Mouse (Mus musculus) forebrain, embryonic 13.5 days (tissue): Measurements from ENCODE around the gene Fam234b. TPM values are rescaled to one million over a fixed set of nuclear protein-coding genes. Genes with fewer than 3 reads are reported as not detected.

ENCODE experiments used
- ATAC-seq: fragments of 200-750 bp; cut with Nextera tagmentation; 2 replicates; pipeline ENCODE4 v1.8.0; 2017
- H3K27ac ChIP-seq: fragments of 300-500 bp; sonication (generic); 2 replicates; pipeline ENCODE4 v1.5.1; 2015; ENCODE audit warnings: inconsistent platforms, mild to moderate bottlenecking, moderate library complexity
- H3K27me3 ChIP-seq: fragments of 300-500 bp; sonication (generic); 2 replicates; pipeline ENCODE4 v1.6.1; 2015; ENCODE audit warnings: mild to moderate bottlenecking, inconsistent platforms
- H3K36me3 ChIP-seq: fragments of 300-500 bp; sonication (generic); 2 replicates; pipeline ENCODE4 v1.6.1; 2015; ENCODE audit warnings: mild to moderate bottlenecking, inconsistent platforms; ENCODE audit not compliant: poor library complexity, severe bottlenecking
- H3K4me1 ChIP-seq: fragments of 300-500 bp; sonication (generic); 2 replicates; pipeline ENCODE4 v1.6.1; 2015; ENCODE audit warnings: inconsistent platforms
- H3K4me2 ChIP-seq: fragments of 300-500 bp; sonication (generic); 2 replicates; pipeline ENCODE4 v1.6.1; 2015; ENCODE audit warnings: inconsistent platforms, mild to moderate bottlenecking, moderate library complexity
- H3K4me3 ChIP-seq: fragments of 300-500 bp; sonication (generic); 2 replicates; pipeline ENCODE4 v1.5.1; 2015; ENCODE audit warnings: mild to moderate bottlenecking, inconsistent platforms
- H3K9ac ChIP-seq: fragments of 300-500 bp; sonication (generic); 2 replicates; pipeline ENCODE4 v1.6.1; 2015; ENCODE audit warnings: mild to moderate bottlenecking, inconsistent platforms
- H3K9me3 ChIP-seq: fragments of 300-500 bp; sonication (generic); replicated peaks from 2 replicates; pipeline ENCODE4 v1.6.1; 2016; ENCODE audit warnings: inconsistent platforms
- WGBS: fragments of 180-500 bp; shearing (Covaris S2); methylation state at CpG from one replicate; pipeline ENCODE4 v1.1.7; 2015; 5-methylcytosine and 5-hydroxymethylcytosine counted together
- polyA plus RNA-seq: library from polyadenylated mRNA; unstranded; fragments of >200 nt; fragmentation: Nextera tagmentation; extraction: Ambion mirVana; gene quantifications from 2 replicates; pipeline ENCODE4 v1.2.1, GENCODE M21; 2015

Fam234b gene
- polyA plus RNA-seq, 1 experiment from 2014 or later, result 53.4 TPM

GRCm38 (mm10) chr6:135278302-135278701 lies 80.5 kb downstream of the Fam234b start:
- Histone ChIP-seq H3K27ac (no peak overlapping the region), H3K4me3 (no peak overlapping the region), H3K4me1 (no peaks in the 10 kb centered on the region), H3K9ac (no peak overlapping the region), H3K9me3 (no peaks in the 10 kb centered on the region), H3K36me3 (no peaks in the 10 kb centered on the region), H3K27me3 (no peaks in the 10 kb centered on the region), H3K4me2 (no peak overlapping the region)
- 88% methylated on average over 6 of the region's 6 CpGs for WGBS
- ATAC-seq, result no peak

GRCm38 (mm10) chr6:135279286-135279685 lies 81.5 kb downstream of the Fam234b start:
- no peak overlapping the region for H3K4me2 ChIP-seq
- H3K9me3 ChIP-seq, result no peaks in the 10 kb centered on the region
- no peak for ATAC-seq
- H3K27me3 ChIP-seq, result no peaks in the 10 kb centered on the region
- no peaks in the 10 kb centered on the region for H3K4me1 ChIP-seq
- no peaks in the 10 kb centered on the region for H3K36me3 ChIP-seq
- WGBS, result 76% methylated on average over 5 of the region's 5 CpGs
- H3K4me3 ChIP-seq, result no peak overlapping the region
- no peak overlapping the region for H3K9ac ChIP-seq
- H3K27ac ChIP-seq, result no peak overlapping the region

- no peaks in the 10 kb centered on the region for H3K4me1 ChIP-seq
- no peak overlapping the region for H3K4me2 ChIP-seq
- no peak overlapping the region for H3K27ac ChIP-seq
- no peak overlapping the region for H3K4me3 ChIP-seq
- no peak overlapping the region for H3K9ac ChIP-seq
- no peaks in the 10 kb centered on the region for H3K36me3 ChIP-seq
- 58% methylated on average over 10 of the region's 10 CpGs for WGBS
- H3K9me3 ChIP-seq, result no peaks in the 10 kb centered on the region
- ATAC-seq, result no peak
- H3K27me3 ChIP-seq, result no peaks in the 10 kb centered on the region
Observed at GRCm38 (mm10) chr6:135279856-135280255, 82.1 kb downstream of the Fam234b start.

- no peaks in the 10 kb centered on the region for H3K36me3 ChIP-seq
- no peak for ATAC-seq
- no peaks in the 10 kb centered on the region for H3K4me1 ChIP-seq
Observed at GRCm38 (mm10) chr6:135292391-135292790, 94.6 kb downstream of the Fam234b start.

GRCm38 (mm10) chr6:135294150-135294549 lies 96.4 kb downstream of the Fam234b start:
- 86% methylated on average over 6 of the region's 6 CpGs for WGBS
- no peak overlapping the region for H3K4me2 ChIP-seq
- H3K9me3 ChIP-seq, result no peaks in the 10 kb centered on the region
- no peaks in the 10 kb centered on the region for H3K36me3 ChIP-seq
- H3K4me1 ChIP-seq, result no peaks in the 10 kb centered on the region
- no peak overlapping the region for H3K4me3 ChIP-seq
- H3K27me3 ChIP-seq, result no peaks in the 10 kb centered on the region
- ATAC-seq, result no peak
- no peak overlapping the region for H3K27ac ChIP-seq
- H3K9ac ChIP-seq, result no peak overlapping the region

More at GRCm38 (mm10) chr6:135292391-135292790, 94.6 kb downstream of the Fam234b start:
- Histone ChIP-seq H3K27me3 (no peaks in the 10 kb centered on the region), H3K4me2 (no peak overlapping the region), H3K9ac (no peak overlapping the region), H3K4me3 (no peak overlapping the region), H3K27ac (no peak overlapping the region), H3K9me3 (no peaks in the 10 kb centered on the region)
- 81% methylated on average over 4 of the region's 4 CpGs for WGBS

Other genes starting within 250 kb of the Fam234b start
- 3.5 and 3.6 TPM in 2 replicates for gene Apold1, start 216.3 kb upstream of the Fam234b start, polyA plus RNA-seq
- 93.9 and 101 TPM in 2 replicates for gene Ddx47, start 186.4 kb upstream of the Fam234b start, polyA plus RNA-seq
- 0.45 and 0.53 TPM in 2 replicates for gene Gprc5a, start 132.3 kb upstream of the Fam234b start, polyA plus RNA-seq
- not detected in 2 replicates for gene Gprc5d, start 79.7 kb upstream of the Fam234b start, polyA plus RNA-seq
- 2.0 and 4.0 TPM in 2 replicates for gene Hebp1, start within 50 bp of the Fam234b start, polyA plus RNA-seq
- gene Gsg1, start 56.4 kb downstream of the Fam234b start, polyA plus RNA-seq, result 0.41 and 0.48 TPM in 2 replicates
- not detected in 2 replicates for gene Pbp2, start 112.4 kb downstream of the Fam234b start, polyA plus RNA-seq
- gene Emp1, start 164.6 kb downstream of the Fam234b start, polyA plus RNA-seq, result 3.9 and 5.0 TPM in 2 replicates